Mouse (Mus musculus) spleen, adult 2 months (tissue): ENCODE results near the gene 1700025G04Rik. TPM values are rescaled to one million over a fixed set of nuclear protein-coding genes. Genes with fewer than 3 reads are reported as not detected.

ENCODE experiments used
- DNase-seq, 2 experiments: peaks; one replicate each; pipeline versions ENCODE4 v3.0.0 to v3.0.0-alpha.2; 2012 to 2021; ENCODE audit warnings: low spot score in 2 of 2, low read depth in 1 of 2
- H3K27ac ChIP-seq: fragments of 200-500 bp; 2 replicates; pipeline ENCODE4 v1.5.1; 2012; ENCODE audit warnings: low read length, inconsistent platforms; ENCODE audit not compliant: insufficient read depth
- H3K27me3 ChIP-seq: fragments of 200-500 bp; 2 replicates; pipeline ENCODE4 v1.6.1; 2012; ENCODE audit warnings: mild to moderate bottlenecking, moderate library complexity, low read length, inconsistent platforms; ENCODE audit not compliant: control insufficient read depth, insufficient read depth
- H3K36me3 ChIP-seq: fragments of 200-500 bp; 2 replicates; pipeline ENCODE4 v1.6.1; 2012; ENCODE audit warnings: mild to moderate bottlenecking, low read length, inconsistent platforms; ENCODE audit not compliant: control insufficient read depth, insufficient read depth
- H3K4me1 ChIP-seq: fragments of 200-500 bp; 2 replicates; pipeline ENCODE4 v1.6.1; 2011; ENCODE audit warnings: inconsistent platforms; ENCODE audit not compliant: control insufficient read depth, insufficient read depth, insufficient read length
- H3K4me3 ChIP-seq: fragments of 200-500 bp; 2 replicates; pipeline ENCODE4 v1.5.1; 2011; ENCODE audit warnings: mild to moderate bottlenecking, inconsistent platforms; ENCODE audit not compliant: insufficient read depth, insufficient read length; ENCODE audit errors: extremely low read depth
- CTCF ChIP-seq: fragments of 200-500 bp; IDR thresholded peaks from 2 replicates; pipeline ENCODE4 v1.5.1; 2011; ENCODE audit warnings: mild to moderate bottlenecking, inconsistent platforms; ENCODE audit not compliant: insufficient read depth, insufficient read length, insufficient replicate concordance; ENCODE audit errors: extremely low read depth
- POLR2A ChIP-seq: fragments of 200-500 bp; IDR thresholded peaks from 2 replicates; pipeline ENCODE4 v1.6.1; 2011; ENCODE audit warnings: low read depth, low read length, inconsistent platforms
- WGBS: fragments of 180-500 bp; shearing (Covaris S2); methylation state at CpG from one replicate; pipeline ENCODE4 v1.1.7; 2018; 5-methylcytosine and 5-hydroxymethylcytosine counted together
- polyA plus RNA-seq: library from polyadenylated mRNA; depleted of rRNA; stranded (reverse); fragments of >200 nt; gene quantifications from 2 replicates; pipeline ENCODE4 v1.2.3, GENCODE M21; 2012

The 1700025G04Rik gene
- polyA plus RNA-seq, 1 experiment: 0.99 TPM

DNA sequence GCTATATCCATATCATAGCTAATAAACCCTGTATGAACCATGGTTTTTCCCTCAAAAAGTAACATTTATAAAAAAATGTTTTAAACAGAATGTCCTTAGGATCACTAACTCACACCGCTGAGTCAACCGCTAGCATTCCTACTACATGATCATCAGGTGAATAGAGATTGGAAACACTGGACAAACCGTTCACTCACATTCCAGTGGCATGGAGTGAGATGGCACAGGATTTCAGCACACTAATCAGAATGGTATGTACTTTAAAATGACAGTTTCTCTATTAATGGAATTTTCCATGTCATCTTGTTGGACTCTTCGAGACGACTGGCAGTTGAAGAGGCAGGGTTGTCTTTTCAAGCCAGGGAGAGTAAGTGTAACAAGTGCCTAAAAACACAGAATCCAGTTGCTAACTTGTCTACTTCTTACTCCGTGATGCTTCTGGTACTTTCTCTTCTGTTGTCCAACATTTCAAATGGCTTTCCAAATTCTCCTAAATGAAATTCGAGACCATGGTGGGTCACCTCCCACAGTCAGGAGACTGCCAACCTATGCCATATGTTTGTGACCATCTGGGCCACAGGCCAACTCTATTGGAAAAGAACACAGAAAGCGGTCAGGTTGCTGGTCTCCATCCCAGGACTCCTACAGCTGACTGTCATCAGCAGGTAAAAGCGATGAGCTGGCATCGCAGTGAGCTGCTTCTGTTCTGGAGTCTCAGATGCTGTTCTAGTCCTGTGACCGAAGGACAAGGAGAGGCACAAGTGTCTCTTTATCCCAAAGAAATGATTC is 26.4 kb downstream of the 1700025G04Rik start:
- 91% methylated on average over 11 of the region's 11 CpGs for WGBS

GRCm38 (mm10) chr1:152061745-152062144 is 28.2 kb downstream of the 1700025G04Rik start:
- no peaks in the 10 kb centered on the region for H3K27me3 ChIP-seq
- no peak for DNase-seq
- no peak for TF ChIP-seq POLR2A
- no peak for TF ChIP-seq CTCF
- no peak overlapping the region for H3K27ac ChIP-seq
- 94% methylated on average over 12 of the region's 12 CpGs for whole genome bisulfite sequencing
- no peak overlapping the region for H3K4me3 ChIP-seq
- H3K36me3 ChIP-seq: no peaks in the 10 kb centered on the region
- no peaks in the 10 kb centered on the region for H3K4me1 ChIP-seq

More for the DNA sequence above, 26.4 kb downstream of the 1700025G04Rik start:
- Histone ChIP-seq H3K27ac (no peak overlapping the region), H3K4me1 (no peaks in the 10 kb centered on the region), H3K36me3 (no peaks in the 10 kb centered on the region), H3K4me3 (no peak overlapping the region), H3K27me3 (no peaks in the 10 kb centered on the region)
- no peak for TF ChIP-seq POLR2A
- DNase-seq: no peak

DNA sequence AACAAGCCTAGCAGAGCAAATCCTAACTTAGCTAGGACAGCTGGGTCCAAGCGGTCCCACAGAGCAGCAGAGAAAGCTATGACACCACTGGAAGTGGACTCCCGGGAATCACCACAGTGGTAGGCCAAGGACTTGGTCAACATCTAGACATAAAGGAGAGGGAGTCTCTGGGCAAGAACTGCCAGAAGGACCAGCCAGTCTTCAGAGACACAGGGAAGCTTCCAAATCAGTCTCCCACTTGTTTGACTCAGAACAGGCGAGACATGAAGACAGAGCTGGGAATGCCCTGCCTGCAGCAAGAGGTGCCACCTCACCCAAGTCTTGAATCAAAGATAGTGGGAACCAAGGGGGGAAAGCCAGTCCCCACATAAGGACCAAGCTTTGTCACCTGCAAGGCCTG is 29.7 kb downstream of the 1700025G04Rik start:
- WGBS: 95% methylated on average over 3 of the region's 3 CpGs
- Histone ChIP-seq H3K4me1 (no peaks in the 10 kb centered on the region), H3K36me3 (no peaks in the 10 kb centered on the region), H3K27ac (no peak overlapping the region), H3K4me3 (no peak overlapping the region), H3K27me3 (no peaks in the 10 kb centered on the region)
- DNase-seq: no peak
- TF ChIP-seq CTCF (no peak), POLR2A (no peak)

DNA sequence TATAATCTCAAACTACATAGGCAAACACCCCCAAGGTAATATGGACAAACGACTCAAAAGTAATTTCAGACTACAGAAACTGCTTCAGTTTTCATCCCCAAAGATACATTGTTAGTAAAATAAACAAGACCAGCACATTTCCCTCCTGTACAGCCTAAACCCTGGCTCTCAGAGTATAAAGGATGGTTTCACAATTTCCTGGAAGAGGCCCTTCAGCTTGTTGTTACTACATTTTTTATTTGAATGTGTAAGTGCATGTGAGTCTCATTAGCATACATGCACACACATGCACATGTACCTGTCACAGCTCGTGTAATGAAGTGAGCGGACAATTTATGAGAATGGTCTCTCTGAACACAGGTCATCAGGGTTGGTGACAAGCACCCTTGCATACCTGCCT is 31.1 kb downstream of the 1700025G04Rik start:
- 90% methylated on average over 3 of the region's 3 CpGs for WGBS
- no peak for TF ChIP-seq POLR2A
- no peak for TF ChIP-seq CTCF
- no peak overlapping the region for H3K27ac ChIP-seq
- DNase-seq: no peak
- H3K27me3 ChIP-seq: no peaks in the 10 kb centered on the region
- H3K4me3 ChIP-seq: no peak overlapping the region
- no peaks in the 10 kb centered on the region for H3K4me1 ChIP-seq
- H3K36me3 ChIP-seq: no peaks in the 10 kb centered on the region

DNA sequence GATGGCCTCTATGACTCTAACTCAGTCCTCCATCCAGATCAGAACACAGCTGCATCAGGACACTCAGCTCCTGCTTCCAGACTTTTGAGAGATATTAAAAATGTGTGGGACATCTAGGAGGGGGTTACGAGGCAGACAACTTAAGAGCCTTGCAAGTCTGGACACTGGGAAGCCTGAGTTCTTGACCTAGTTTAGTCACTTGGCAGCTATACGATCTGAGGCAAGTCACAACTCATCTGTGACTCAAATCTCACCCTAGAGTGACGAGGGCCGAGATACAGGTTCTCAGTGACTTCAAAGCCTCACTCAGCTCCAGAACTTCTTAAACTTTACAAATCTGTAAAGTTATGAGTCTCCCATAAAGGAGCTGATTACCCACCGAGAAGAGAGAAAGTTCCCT is 36.8 kb downstream of the 1700025G04Rik start:
- DNase-seq: no peak
- Histone ChIP-seq H3K4me3 (no peak overlapping the region), H3K27me3 (no peaks in the 10 kb centered on the region), H3K27ac (no peak overlapping the region), H3K4me1 (no peaks in the 10 kb centered on the region), H3K36me3 (no peaks in the 10 kb centered on the region)
- 86% methylated on average over 5 of the region's 5 CpGs for WGBS
- TF ChIP-seq CTCF (no peak), POLR2A (no peak)

DNA sequence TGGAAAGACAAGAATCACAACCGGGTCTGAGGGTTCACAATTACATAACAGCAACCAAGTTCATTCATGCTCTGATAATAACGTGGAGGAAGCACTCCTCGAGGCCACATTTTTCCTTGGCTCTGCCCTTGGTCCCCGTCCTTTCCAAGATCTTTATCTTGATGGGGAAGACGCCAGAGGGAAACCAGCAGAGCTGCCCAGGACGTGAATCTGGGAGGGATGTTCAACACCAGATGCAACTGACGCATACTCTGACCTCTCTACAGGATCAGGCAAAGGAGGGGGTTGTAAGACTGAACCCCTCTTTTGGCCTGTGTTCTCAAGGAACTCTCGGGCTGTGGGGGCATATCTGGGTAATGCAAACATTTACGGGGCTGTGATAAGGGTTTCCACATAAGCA is 38.1 kb downstream of the 1700025G04Rik start:
- Histone ChIP-seq H3K4me1 (no peaks in the 10 kb centered on the region), H3K27ac (no peak overlapping the region), H3K36me3 (no peaks in the 10 kb centered on the region), H3K4me3 (no peak overlapping the region), H3K27me3 (no peaks in the 10 kb centered on the region)
- DNase-seq: no peak
- WGBS: 84% methylated on average over 9 of the region's 9 CpGs
- TF ChIP-seq CTCF: no peak
- TF ChIP-seq POLR2A: no peak

- 71% methylated on average over 7 of the region's 7 CpGs for WGBS
- Histone ChIP-seq H3K36me3 (no peaks in the 10 kb centered on the region), H3K27me3 (no peaks in the 10 kb centered on the region), H3K4me1 (no peaks in the 10 kb centered on the region), H3K4me3 (no peak overlapping the region), H3K27ac (no peak overlapping the region)
- TF ChIP-seq POLR2A (no peak), CTCF (no peak)
- no peak for DNase-seq
These were observed 39.9 kb downstream of the 1700025G04Rik start for GRCm38 (mm10) chr1:152050037-152050436.
